Mouse (Mus musculus) left cerebral cortex, postnatal 4 days (tissue): ENCODE data around the gene Tgtp2. TPM values are rescaled to one million over a fixed set of nuclear protein-coding genes. Genes with fewer than 3 reads are reported as not detected.

Experiments
- total RNA-seq, 2 experiments: library from RNA; stranded (reverse); gene quantifications; 2 replicates each; pipeline ENCODE4 v1.2.3; 2021

The Tgtp2 gene
- total RNA-seq, 2 experiments from 2014 or later = not detected

Other genes starting within 250 kb of the Tgtp2 start
- gene Trim41, start 246.9 kb downstream of the Tgtp2 start, total RNA-seq = 10 to 100 TPM; 53.6 to 54.3 TPM
- 10 to 100 TPM in 1 of 2 experiments, 1 to 10 TPM in 1; 9.4 to 12.4 TPM for gene Trim7, start 238.1 kb downstream of the Tgtp2 start, total RNA-seq
- gene Gm12184, start 237.6 kb downstream of the Tgtp2 start, total RNA-seq = 1 to 10 TPM in 1 of 2 experiments, under 1 TPM in 1; 0.89 to 2.4 TPM
- gene Irgm1, start 192.5 kb downstream of the Tgtp2 start, total RNA-seq = 1 to 10 TPM; 1.4 TPM
- gene Gm5431, start 162.0 kb downstream of the Tgtp2 start, total RNA-seq = under 1 TPM in 1 of 2 experiments, not detected in 1; 0.22 TPM
- 1 to 10 TPM in 1 of 2 experiments, under 1 TPM in 1; 0.60 to 1.0 TPM for gene Psme2b, start 118.0 kb downstream of the Tgtp2 start, total RNA-seq
- gene Olfr56, start 85.3 kb downstream of the Tgtp2 start, total RNA-seq = not detected
- under 1 TPM; 0.20 to 0.46 TPM for gene 9930111J21Rik1, start 84.8 kb downstream of the Tgtp2 start, total RNA-seq
- under 1 TPM; 0.06 to 0.10 TPM for gene Gm12185, start 72.0 kb downstream of the Tgtp2 start, total RNA-seq
- not detected for gene Tgtp1, start 70.0 kb downstream of the Tgtp2 start, total RNA-seq
- 1 to 10 TPM in 1 of 2 experiments, under 1 TPM in 1; 0.56 to 1.0 TPM for gene 9930111J21Rik2, start 13.0 kb downstream of the Tgtp2 start, total RNA-seq
- under 1 TPM; 0.48 to 0.90 TPM for gene Ifi47, start 12.4 kb upstream of the Tgtp2 start, total RNA-seq
- not detected for gene Olfr1396, start 50.7 kb upstream of the Tgtp2 start, total RNA-seq
- gene Olfr1395, start 78.1 kb upstream of the Tgtp2 start, total RNA-seq = not detected
- gene Olfr1394, start 90.2 kb upstream of the Tgtp2 start, total RNA-seq = not detected
- gene Btnl9, start 123.0 kb upstream of the Tgtp2 start, total RNA-seq = under 1 TPM; 0.40 to 0.70 TPM
- 10 to 100 TPM; 47.3 to 50.4 TPM for gene Zfp62, start 139.1 kb upstream of the Tgtp2 start, total RNA-seq
- gene Mgat1, start 180.0 kb upstream of the Tgtp2 start, total RNA-seq = 10 to 100 TPM; 54.4 to 58.7 TPM
- under 1 TPM in 1 of 2 experiments, not detected in 1; 0.48 TPM for gene Olfr1393, start 214.1 kb upstream of the Tgtp2 start, total RNA-seq
- gene Olfr1392, start 221.1 kb upstream of the Tgtp2 start, total RNA-seq = under 1 TPM in 1 of 2 experiments, not detected in 1; 0.34 TPM
- not detected for gene Olfr10, start 240.5 kb upstream of the Tgtp2 start, total RNA-seq